Mouse (Mus musculus): ENCODE measurements around the gene Zfp773. TPM values are rescaled to one million over a fixed set of nuclear protein-coding genes. Genes with fewer than 3 reads are reported as not detected.
"Not testable (repeated sequence)": the region's sequence is repeated elsewhere in the genome, so short reads cannot be mapped to it uniquely, and the experiment has no call there.

Gene Zfp773
- 1 to 10 TPM in 1 of 2 experiments, under 1 TPM in 1; 0.77 to 1.1 TPM for total RNA-seq (2021)
- long read RNA-seq, experiment 1, partial matches to known transcripts = 0 of 1 reads
- long read RNA-seq, experiment 1, other reads (novel, unspliced or antisense) = 0 of 1 reads
- long read RNA-seq, experiment 2 = 0 reads

GRCm38 (mm10) chr7:7136379-7136866 lies at the start of gene Zfp773:
Gene Zfp773 (minus strand): TSS chr7:7136755.
- intact Hi-C loops (cut with DNase I) = no loop called here
- peak; percentile 49 for TF ChIP-seq CTCF (IDR thresholded peaks at IDR 0.05)
- peak within 1 kb of the TSS; percentile 72 for H3K27ac ChIP-seq
- peak within 1 kb of the TSS; percentile 81 for H3K4me3 ChIP-seq
- DNase-seq = peak; percentile 48

GRCm38 (mm10) chr7:7185897-7186296 lies 49.3 kb upstream of the Zfp773 start:
- Histone ChIP-seq H3K4me3 (no peak overlapping the region), H3K27ac (no peak overlapping the region)
- intact Hi-C loops (cut with DNase I) = loop anchor here (2.0 to 10.0 kb wide), 2 partner anchors 13 to 251 kb away; no protein-coding TSS in a partner anchor
- no peak for TF ChIP-seq CTCF (IDR thresholded peaks at IDR 0.05)
- no peak for DNase-seq

GRCm38 (mm10) chr7:7171227-7172147 lies 34.9 kb upstream of the Zfp773 start, which contains the start of gene Zfp418:
Gene Zfp418 (plus strand): TSS chr7:7171330.
- peak within 1 kb of the TSS; percentile 80 for H3K4me3 ChIP-seq
- peak; percentile 15; the same call in 1 of the 2 replicates for TF ChIP-seq CTCF (IDR thresholded peaks at IDR 0.05)
- intact Hi-C loops (cut with DNase I) = loop anchor here (2.0 to 5.0 kb wide), 2 partner anchors 15 to 49 kb away; partner anchors contain the start of gene Zfp954
- H3K27ac ChIP-seq = peak within 1 kb of the TSS; percentile 80
- DNase-seq = peak; percentile 61

- no peak overlapping the region for H3K4me3 ChIP-seq
- intact Hi-C loops (cut with DNase I) = no loop called here
- DNase-seq = no peak
- TF ChIP-seq CTCF (IDR thresholded peaks at IDR 0.05) = no peak
- no peak overlapping the region for H3K27ac ChIP-seq
Measured at GRCm38 (mm10) chr7:7145991-7146608, 9.5 kb upstream of the Zfp773 start.

- H3K4me3 ChIP-seq = no peak overlapping the region
- intact Hi-C loops (cut with DNase I) = no loop called here
- no peak overlapping the region for H3K27ac ChIP-seq
- no peak for TF ChIP-seq CTCF (IDR thresholded peaks at IDR 0.05)
- DNase-seq = no peak
Measured at GRCm38 (mm10) chr7:7144215-7144614, 7.7 kb upstream of the Zfp773 start.

- intact Hi-C loops (cut with DNase I) = no loop called here
- Histone ChIP-seq H3K27ac (no peak overlapping the region), H3K4me3 (no peak overlapping the region)
- no peak for TF ChIP-seq CTCF (IDR thresholded peaks at IDR 0.05)
- DNase-seq = no peak
Measured at GRCm38 (mm10) chr7:7132751-7133150, 3.8 kb downstream of the Zfp773 start.

- H3K27ac ChIP-seq; DNase-seq; H3K4me3 ChIP-seq; intact Hi-C loops (cut with DNase I): not testable (repeated sequence)
Measured at GRCm38 (mm10) chr7:7130491-7131124, 5.9 kb downstream of the Zfp773 start.

GRCm38 (mm10) chr7:7121602-7121980 lies 15.0 kb downstream of the Zfp773 start:
- peak overlapping the region; percentile 80 for H3K4me3 ChIP-seq
- TF ChIP-seq CTCF (IDR thresholded peaks at IDR 0.05) = no peak
- peak overlapping the region; percentile 86 for H3K27ac ChIP-seq
- no peak for DNase-seq
- intact Hi-C loops (cut with DNase I) = loop anchor here (5.0 to 10.0 kb wide), 3 partner anchors 51 to 427 kb away; partner anchors contain the start of genes Zfp418 and Zim1

- intact Hi-C loops (cut with DNase I) = loop anchor here (5.0 to 10.0 kb wide), 3 partner anchors 51 to 426 kb away; partner anchors contain the start of genes Zfp418 and Zim1
Measured at GRCm38 (mm10) chr7:7120921-7121601, 15.5 kb downstream of the Zfp773 start, which contains the start of gene Zfp954. Gene Zfp954 (minus strand): TSS chr7:7121488.

GRCm38 (mm10) chr7:7118441-7118840 lies 18.1 kb downstream of the Zfp773 start:
- intact Hi-C loops (cut with DNase I) = no loop called here
- Histone ChIP-seq H3K4me3 (no peak overlapping the region), H3K27ac (no peak overlapping the region)
- no peak for TF ChIP-seq CTCF (IDR thresholded peaks at IDR 0.05)
- no peak for DNase-seq

More at GRCm38 (mm10) chr7:7120921-7121601, 15.5 kb downstream of the Zfp773 start, which contains the start of gene Zfp954:
- peak; percentile 88 for DNase-seq
- peak; percentile 46 for TF ChIP-seq CTCF (IDR thresholded peaks at IDR 0.05)
- peak within 1 kb of the TSS; percentile 86 for H3K27ac ChIP-seq
- peak within 1 kb of the TSS; percentile 80 for H3K4me3 ChIP-seq

- Histone ChIP-seq H3K27ac (no peak overlapping the region), H3K4me3 (no peak overlapping the region)
- DNase-seq = no peak
- TF ChIP-seq CTCF (IDR thresholded peaks at IDR 0.05) = no peak
- intact Hi-C loops (cut with DNase I) = no loop called here
Measured at GRCm38 (mm10) chr7:7108501-7108900, 28.1 kb downstream of the Zfp773 start.

Other genes starting within 250 kb of the Zfp773 start
- not detected for gene Aurkc, start 141.5 kb downstream of the Zfp773 start, total RNA-seq (2021)
- gene Zfp954, start 15.3 kb downstream of the Zfp773 start, total RNA-seq (2021) = 1 to 10 TPM; 3.4 to 4.5 TPM
- gene Zfp418, start 34.6 kb upstream of the Zfp773 start, total RNA-seq (2021) = 1 to 10 TPM; 1.6 to 2.8 TPM
- gene Zfp772, start 73.2 kb upstream of the Zfp773 start, total RNA-seq (2021) = 1 to 10 TPM; 1.9 to 2.3 TPM
- under 1 TPM in 1 of 2 experiments, not detected in 1; 0.08 TPM for gene Vmn2r29, start 110.6 kb upstream of the Zfp773 start, total RNA-seq (2021)
- 1 to 10 TPM; 1.7 to 4.1 TPM for gene Gm45844, start 141.5 kb upstream of the Zfp773 start, total RNA-seq (2021)
- 10 to 100 TPM; 29.9 to 37.1 TPM for gene Clcn4, start 164.1 kb upstream of the Zfp773 start, total RNA-seq (2021)
- under 1 TPM in 1 of 2 experiments, not detected in 1; 0.05 TPM for gene Vmn2r30, start 200.9 kb upstream of the Zfp773 start, total RNA-seq (2021)
- gene Gm45783, start 237.8 kb upstream of the Zfp773 start, total RNA-seq (2021) = not detected